Mouse (Mus musculus): ENCODE data around the gene Pou2f2. TPM values are rescaled to one million over a fixed set of nuclear protein-coding genes. Genes with fewer than 3 reads are reported as not detected.

Gene Pou2f2
- polyA plus RNA-seq, 1 experiment, result 6.0 TPM

- 9% methylated on average over 38 of the region's 38 CpGs for WGBS
- TF ChIP-seq CTCF (IDR thresholded peaks at IDR 0.05; ENCODE audit: insufficient read depth, low read length) (peak; percentile 57), POLR2A (IDR thresholded peaks at IDR 0.05; ENCODE audit: borderline replicate concordance, extremely low read depth, low read depth, low read length) (no peak)
- peak; percentile 72 for DNase-seq
- H3K4me3 ChIP-seq (replicated peaks; ENCODE audit: extremely low read depth, low read depth, low read length), result no peak overlapping the region
- H3K4me1 ChIP-seq (ENCODE audit: control insufficient read depth, insufficient read depth, low read length), result no peaks in the 10 kb centered on the region
Measured at GRCm38 (mm10) chr7:25133092-25134049, 46.2 kb downstream of the Pou2f2 start.

DNA sequence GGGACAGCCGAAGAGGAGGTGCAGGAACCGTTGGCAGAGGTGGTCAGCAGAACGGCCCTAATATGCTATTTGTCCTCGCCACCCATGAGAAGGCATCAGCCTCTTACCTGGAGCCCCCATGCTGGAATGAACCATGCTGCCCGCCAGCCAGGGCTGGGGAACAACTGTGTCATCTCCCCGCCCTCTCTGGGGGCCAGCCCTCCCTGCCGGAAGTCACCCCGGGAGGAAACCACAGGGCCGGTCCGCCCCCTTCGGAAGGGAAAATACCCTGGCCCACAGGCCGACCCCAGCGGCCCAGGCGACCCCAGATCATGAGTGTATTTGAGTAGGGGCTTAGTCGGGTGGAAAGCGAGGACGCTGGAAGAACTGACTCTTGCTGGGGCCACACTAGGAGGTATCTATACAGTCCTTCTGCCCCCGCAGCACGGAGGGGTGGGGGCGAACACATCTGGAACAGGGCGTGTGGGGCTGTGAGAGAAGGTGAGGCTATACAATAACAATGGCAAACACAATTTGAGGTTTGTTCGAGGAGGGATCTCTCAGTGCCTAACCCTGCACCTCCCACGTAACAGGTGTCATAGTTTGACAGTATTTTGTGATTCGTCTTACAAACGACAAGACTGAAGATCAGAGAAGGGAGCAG, 47.1 kb downstream of the Pou2f2 start:
- TF ChIP-seq POLR2A (IDR thresholded peaks at IDR 0.05; ENCODE audit: borderline replicate concordance, extremely low read depth, low read depth, low read length) (no peak), CTCF (IDR thresholded peaks at IDR 0.05; ENCODE audit: insufficient read depth, low read length) (no peak)
- peak; percentile 8 for DNase-seq
- 5% methylated on average over 25 of the region's 25 CpGs for WGBS
- Histone ChIP-seq H3K4me1 (ENCODE audit: control insufficient read depth, insufficient read depth, low read length) (no peaks in the 10 kb centered on the region), H3K4me3 (replicated peaks; ENCODE audit: extremely low read depth, low read depth, low read length) (peak overlapping the region; percentile 39)

- Histone ChIP-seq H3K4me3 (replicated peaks; ENCODE audit: extremely low read depth, low read depth, low read length) (no peak overlapping the region), H3K4me1 (ENCODE audit: control insufficient read depth, insufficient read depth, low read length) (no peaks in the 10 kb centered on the region)
- no peak for DNase-seq
- WGBS, result 84% methylated on average over 11 of the region's 11 CpGs
- TF ChIP-seq CTCF (IDR thresholded peaks at IDR 0.05; ENCODE audit: insufficient read depth, low read length) (no peak), POLR2A (IDR thresholded peaks at IDR 0.05; ENCODE audit: borderline replicate concordance, extremely low read depth, low read depth, low read length) (no peak)
Measured at GRCm38 (mm10) chr7:25131247-25131646, 48.3 kb downstream of the Pou2f2 start.

GRCm38 (mm10) chr7:25130565-25130964, 49.0 kb downstream of the Pou2f2 start:
- no peak for DNase-seq
- H3K4me1 ChIP-seq (ENCODE audit: control insufficient read depth, insufficient read depth, low read length), result no peaks in the 10 kb centered on the region
- TF ChIP-seq CTCF (IDR thresholded peaks at IDR 0.05; ENCODE audit: insufficient read depth, low read length) (no peak), POLR2A (IDR thresholded peaks at IDR 0.05; ENCODE audit: borderline replicate concordance, extremely low read depth, low read depth, low read length) (no peak)
- 71% methylated on average over 11 of the region's 11 CpGs for WGBS
- H3K4me3 ChIP-seq (replicated peaks; ENCODE audit: extremely low read depth, low read depth, low read length), result no peak overlapping the region

DNA sequence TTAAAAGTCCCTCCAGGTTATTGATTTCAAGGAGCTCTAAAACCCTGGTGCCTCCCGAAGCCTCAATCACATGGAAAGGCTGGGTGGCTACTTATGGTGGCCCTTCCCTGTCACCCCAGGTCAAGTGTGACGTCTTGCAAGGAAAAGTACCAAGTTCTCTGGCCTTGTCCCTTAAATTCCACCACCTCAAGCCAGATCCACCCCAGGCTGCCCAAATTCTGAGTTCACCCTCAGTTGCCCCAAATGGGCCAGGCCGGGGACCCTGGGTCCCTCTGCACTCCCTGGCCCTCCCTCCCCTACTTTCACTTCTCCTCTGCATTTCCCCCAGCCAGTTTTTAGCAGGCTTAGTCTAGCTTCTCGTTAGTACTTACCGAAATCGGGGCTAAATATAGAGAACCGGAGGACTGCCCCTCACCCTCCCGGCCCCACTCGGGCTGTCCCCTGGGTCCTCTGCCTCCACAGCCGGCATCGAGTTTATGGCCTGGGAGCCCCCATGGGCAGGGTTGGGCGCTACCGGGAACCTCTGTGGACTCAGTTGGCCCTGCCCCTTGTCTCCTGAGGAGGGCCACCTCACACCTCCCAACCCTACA, 50.0 kb downstream of the Pou2f2 start:
- Histone ChIP-seq H3K4me3 (replicated peaks; ENCODE audit: extremely low read depth, low read depth, low read length) (peak overlapping the region; percentile 37), H3K4me1 (ENCODE audit: control insufficient read depth, insufficient read depth, low read length) (no peaks in the 10 kb centered on the region)
- 45% methylated on average over 13 of the region's 13 CpGs for WGBS
- TF ChIP-seq POLR2A (IDR thresholded peaks at IDR 0.05; ENCODE audit: borderline replicate concordance, extremely low read depth, low read depth, low read length), result no peak
- no peak for TF ChIP-seq CTCF (IDR thresholded peaks at IDR 0.05; ENCODE audit: insufficient read depth, low read length)
- no peak for DNase-seq

- 59% methylated on average over 9 of the region's 9 CpGs for WGBS
- TF ChIP-seq CTCF (IDR thresholded peaks at IDR 0.05; ENCODE audit: insufficient read depth, low read length), result no peak
- TF ChIP-seq POLR2A (IDR thresholded peaks at IDR 0.05; ENCODE audit: borderline replicate concordance, extremely low read depth, low read depth, low read length), result no peak
- DNase-seq, result no peak
- Histone ChIP-seq H3K4me3 (replicated peaks; ENCODE audit: extremely low read depth, low read depth, low read length) (no peak overlapping the region), H3K4me1 (ENCODE audit: control insufficient read depth, insufficient read depth, low read length) (no peaks in the 10 kb centered on the region)
Measured at GRCm38 (mm10) chr7:25127971-25128370, 51.6 kb downstream of the Pou2f2 start.

DNA sequence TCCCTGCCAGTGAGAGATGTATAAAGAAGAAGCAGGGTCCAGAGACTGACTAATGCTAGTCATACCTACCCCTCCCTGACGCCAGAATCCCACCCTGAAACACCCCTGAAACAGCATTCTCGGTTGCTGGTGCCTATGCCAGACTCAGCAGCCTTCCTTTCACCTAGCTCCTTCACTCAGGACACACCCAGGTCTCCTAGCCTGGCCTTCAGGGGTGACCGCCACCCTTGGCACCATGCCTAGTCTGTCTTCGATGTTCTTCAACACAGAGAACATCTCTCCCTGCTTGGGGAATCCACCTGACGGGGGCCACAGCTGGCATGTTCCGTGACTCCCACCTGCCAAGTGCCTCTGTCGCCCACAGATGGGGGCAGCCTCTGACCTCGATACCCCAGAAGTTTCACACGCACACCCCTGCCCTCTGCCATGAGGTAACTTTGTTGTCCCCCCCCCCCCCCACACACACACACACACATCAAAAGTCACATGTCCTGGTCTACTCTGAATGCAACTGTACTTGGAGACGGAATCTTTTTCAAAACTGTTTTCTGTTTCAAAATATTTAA, 53.7 kb downstream of the Pou2f2 start:
- 59% methylated on average over 10 of the region's 10 CpGs for WGBS
- no peak for DNase-seq
- TF ChIP-seq CTCF (IDR thresholded peaks at IDR 0.05; ENCODE audit: insufficient read depth, low read length), result no peak
- no peaks in the 10 kb centered on the region for H3K4me1 ChIP-seq (ENCODE audit: control insufficient read depth, insufficient read depth, low read length)
- H3K4me3 ChIP-seq (replicated peaks; ENCODE audit: extremely low read depth, low read depth, low read length), result no peak overlapping the region

- DNase-seq, result no peak
- Histone ChIP-seq H3K4me1 (ENCODE audit: control insufficient read depth, insufficient read depth, low read length) (no peaks in the 10 kb centered on the region), H3K4me3 (replicated peaks; ENCODE audit: extremely low read depth, low read depth, low read length) (no peak overlapping the region)
- TF ChIP-seq POLR2A (IDR thresholded peaks at IDR 0.05; ENCODE audit: borderline replicate concordance, extremely low read depth, low read depth, low read length), result no peak
- TF ChIP-seq CTCF (IDR thresholded peaks at IDR 0.05; ENCODE audit: insufficient read depth, low read length), result no peak
- 56% methylated on average over 13 of the region's 13 CpGs for WGBS
Measured at GRCm38 (mm10) chr7:25121240-25121786, 58.2 kb downstream of the Pou2f2 start.

Data from lung, adult 2 months (tissue).